Mouse (Mus musculus) C2C12 (cell line): ENCODE measurements around the gene Adamts16. TPM values are rescaled to one million over a fixed set of nuclear protein-coding genes. Genes with fewer than 3 reads are reported as not detected.

Source experiments
- H3K27me3 ChIP-seq: one replicate; pipeline ENCODE4 v1.6.1; 2011; ENCODE audit not compliant: control insufficient read depth, insufficient read depth, insufficient read length
- H3K36me3 ChIP-seq: one replicate; pipeline ENCODE4 v1.6.1; 2011; ENCODE audit not compliant: control insufficient read depth, insufficient read depth
- H3K4me3 ChIP-seq: one replicate; pipeline ENCODE4 v1.5.1; 2011; ENCODE audit warnings: mild to moderate bottlenecking, control low read depth; ENCODE audit not compliant: poor library complexity, insufficient read depth, severe bottlenecking
- H3K79me2 ChIP-seq: one replicate; pipeline ENCODE4 v1.6.1; 2011; ENCODE audit not compliant: control insufficient read depth, insufficient read depth
- H3K79me3 ChIP-seq: one replicate; pipeline ENCODE4 v1.6.1; 2011; ENCODE audit warnings: low read depth, control low read depth
- H3ac ChIP-seq: one replicate; pipeline ENCODE3; 2011; ENCODE audit warnings: low read depth; ENCODE audit not compliant: control insufficient read depth, insufficient read length
- CEBPB ChIP-seq: IDR thresholded peaks from one replicate; pipeline ENCODE4 v1.6.1; 2011; ENCODE audit warnings: low read depth, mild to moderate bottlenecking, control low read depth, moderate library complexity
- CTCF ChIP-seq: IDR thresholded peaks from one replicate; pipeline ENCODE4 v1.5.1; 2011; ENCODE audit not compliant: control insufficient read depth, insufficient read depth, insufficient read length
- FOSL1 ChIP-seq: IDR thresholded peaks from one replicate; pipeline ENCODE4 v1.8.0; 2011; ENCODE audit warnings: mild to moderate bottlenecking, low read length; ENCODE audit not compliant: poor library complexity, insufficient read depth, severe bottlenecking
- MAX ChIP-seq: IDR thresholded peaks from one replicate; pipeline ENCODE4 v1.6.1; 2011; ENCODE audit warnings: mild to moderate bottlenecking, control low read depth
- MYOD1 ChIP-seq: IDR thresholded peaks from one replicate; pipeline ENCODE4 v1.6.1; 2011; ENCODE audit warnings: low read depth; ENCODE audit not compliant: control insufficient read depth, insufficient read length
- MYOG ChIP-seq: IDR thresholded peaks from one replicate; pipeline ENCODE4 v1.6.1; 2011; ENCODE audit not compliant: control insufficient read depth, insufficient read length; ENCODE audit errors: extremely low read depth
- USF1 ChIP-seq: IDR thresholded peaks from one replicate; pipeline ENCODE4 v1.6.1; 2011; ENCODE audit warnings: low read depth, mild to moderate bottlenecking, control low read depth, moderate library complexity
- polyA plus RNA-seq: library from polyadenylated mRNA; unstranded; fragments of >200 nt; fragmentation: generic; extraction: Trizol; gene quantifications from one replicate; pipeline ENCODE4 v1.2.1, GENCODE M21; 2012; ENCODE audit warnings: missing spikeins

Gene Adamts16
- polyA plus RNA-seq, 1 experiment: not detected

GRCm38 (mm10) chr13:70802849-70803248 lies 38.8 kb downstream of the Adamts16 start:
- Histone ChIP-seq H3K4me3 (no peak overlapping the region), H3K36me3 (no peaks in the 10 kb centered on the region), H3K79me3 (no peaks in the 10 kb centered on the region), H3ac (no peak overlapping the region), H3K27me3 (no peaks in the 10 kb centered on the region), H3K79me2 (no peaks in the 10 kb centered on the region)
- no peak for TF ChIP-seq CEBPB
- TF ChIP-seq MAX: no peak
- TF ChIP-seq FOSL1: no peak
- TF ChIP-seq CTCF: no peak
- TF ChIP-seq MYOG: no peak
- TF ChIP-seq USF1: no peak
- no peak for TF ChIP-seq MYOD1

- H3K79me2 ChIP-seq: no peaks in the 10 kb centered on the region
- TF ChIP-seq MAX (no peak), CEBPB (no peak), USF1 (no peak), CTCF (no peak), FOSL1 (no peak), MYOD1 (no peak), MYOG (no peak)
- H3K36me3 ChIP-seq: no peaks in the 10 kb centered on the region
- no peaks in the 10 kb centered on the region for H3K27me3 ChIP-seq
- no peaks in the 10 kb centered on the region for H3K79me3 ChIP-seq
- no peak overlapping the region for H3ac ChIP-seq
- H3K4me3 ChIP-seq: no peak overlapping the region
These were observed 42.3 kb downstream of the Adamts16 start for GRCm38 (mm10) chr13:70799322-70799721.

- H3K79me3 ChIP-seq: no peaks in the 10 kb centered on the region
- TF ChIP-seq MAX: no peak
- TF ChIP-seq MYOG: no peak
- no peak for TF ChIP-seq USF1
- TF ChIP-seq CEBPB: no peak
- H3K27me3 ChIP-seq: no peaks in the 10 kb centered on the region
- H3K79me2 ChIP-seq: no peaks in the 10 kb centered on the region
- H3K4me3 ChIP-seq: no peak overlapping the region
- no peak overlapping the region for H3ac ChIP-seq
- no peaks in the 10 kb centered on the region for H3K36me3 ChIP-seq
These were observed 43.2 kb downstream of the Adamts16 start for GRCm38 (mm10) chr13:70798396-70798795.

GRCm38 (mm10) chr13:70794074-70794572 lies 47.5 kb downstream of the Adamts16 start:
- TF ChIP-seq USF1: no peak
- peak; percentile 20 for TF ChIP-seq MYOD1
- TF ChIP-seq CEBPB: no peak
- no peak for TF ChIP-seq FOSL1
- H3K79me3 ChIP-seq: no peaks in the 10 kb centered on the region
- H3K27me3 ChIP-seq: no peaks in the 10 kb centered on the region
- H3K4me3 ChIP-seq: no peak overlapping the region
- no peaks in the 10 kb centered on the region for H3K79me2 ChIP-seq
- H3K36me3 ChIP-seq: no peaks in the 10 kb centered on the region
- H3ac ChIP-seq: no peak overlapping the region

- Histone ChIP-seq H3K79me2 (no peaks in the 10 kb centered on the region), H3K27me3 (no peaks in the 10 kb centered on the region), H3K36me3 (no peaks in the 10 kb centered on the region), H3ac (no peak overlapping the region), H3K79me3 (no peaks in the 10 kb centered on the region), H3K4me3 (no peak overlapping the region)
- TF ChIP-seq MAX (no peak), USF1 (no peak), CTCF (no peak), MYOD1 (no peak), FOSL1 (no peak), CEBPB (no peak), MYOG (no peak)
These were observed 48.0 kb downstream of the Adamts16 start for GRCm38 (mm10) chr13:70793660-70794059.

GRCm38 (mm10) chr13:70792950-70793349 lies 48.7 kb downstream of the Adamts16 start:
- Histone ChIP-seq H3K27me3 (no peaks in the 10 kb centered on the region), H3K79me3 (no peaks in the 10 kb centered on the region), H3K4me3 (no peak overlapping the region), H3ac (no peak overlapping the region), H3K79me2 (no peaks in the 10 kb centered on the region), H3K36me3 (no peaks in the 10 kb centered on the region)
- TF ChIP-seq FOSL1 (no peak), MYOG (no peak), MAX (peak; percentile 67), CTCF (no peak), USF1 (no peak), MYOD1 (peak; percentile 91), CEBPB (peak; percentile 57)

- Histone ChIP-seq H3K36me3 (no peaks in the 10 kb centered on the region), H3K4me3 (no peak overlapping the region), H3K79me3 (no peaks in the 10 kb centered on the region), H3ac (no peak overlapping the region), H3K27me3 (no peaks in the 10 kb centered on the region), H3K79me2 (no peaks in the 10 kb centered on the region)
- TF ChIP-seq CTCF (no peak), MYOG (no peak), MAX (no peak), FOSL1 (no peak), USF1 (no peak), MYOD1 (no peak), CEBPB (no peak)
These were observed 51.8 kb downstream of the Adamts16 start for GRCm38 (mm10) chr13:70789806-70790205.
